Mouse (Mus musculus) thymus, adult 2 months (tissue): ENCODE measurements around the gene Ackr1.

Source experiments
- CTCF ChIP-seq: fragments of 200-500 bp; IDR thresholded peaks from 2 replicates; pipeline ENCODE4 v1.5.1; 2012; ENCODE audit warnings: mild to moderate bottlenecking, control low read depth, low read length, moderate library complexity, borderline replicate concordance; ENCODE audit not compliant: control insufficient read depth, poor library complexity, insufficient read depth; ENCODE audit errors: extremely low read depth
- POLR2A ChIP-seq: fragments of 200-500 bp; IDR thresholded peaks from 2 replicates; pipeline ENCODE4 v1.6.1; 2012; ENCODE audit warnings: mild to moderate bottlenecking, low read length, control low read depth, moderate library complexity; ENCODE audit not compliant: control insufficient read depth, poor library complexity, insufficient read depth; ENCODE audit errors: extremely low read depth

DNA sequence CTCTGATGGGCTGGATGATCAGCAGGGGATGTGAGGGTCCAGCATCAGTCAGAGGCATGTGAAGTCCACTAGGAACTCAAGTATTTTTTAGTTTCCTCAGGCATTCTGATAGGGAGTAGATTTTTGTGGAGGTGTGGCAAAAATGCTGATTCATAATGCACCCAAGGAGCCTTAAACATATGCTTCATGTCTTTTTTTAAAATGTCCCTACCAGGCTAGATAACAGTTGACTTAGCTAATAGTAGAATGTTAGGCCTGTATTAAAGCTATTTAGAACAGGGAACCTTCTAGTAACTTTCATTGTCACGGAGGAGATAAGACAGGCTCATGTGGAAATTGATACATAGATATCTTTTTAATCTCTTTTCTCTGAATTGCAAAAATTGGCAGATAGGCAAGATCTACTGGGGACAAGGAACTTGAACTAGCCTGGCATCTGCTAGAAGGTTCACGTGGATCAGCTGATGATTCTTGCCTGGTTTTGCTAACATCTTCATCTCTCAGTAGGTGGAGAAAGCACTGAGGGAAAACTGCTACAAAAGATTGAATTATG, 15.5 kb downstream of the Ackr1 start:
- TF ChIP-seq CTCF (no peak), POLR2A (no peak)
